Mouse (Mus musculus) brain, adult 2 months (tissue): ENCODE measurements around the gene Vdr.

ENCODE experiments used
- DNase-seq: peaks from one replicate; pipeline ENCODE4 v3.0.0; 2011; ENCODE audit warnings: low read depth, low spot score

Gene Vdr

GRCm38 (mm10) chr15:97910530-97910929, at the start of gene Vdr:
Gene Vdr (minus strand): TSS chr15:97910630.
- no peak for DNase-seq

DNA sequence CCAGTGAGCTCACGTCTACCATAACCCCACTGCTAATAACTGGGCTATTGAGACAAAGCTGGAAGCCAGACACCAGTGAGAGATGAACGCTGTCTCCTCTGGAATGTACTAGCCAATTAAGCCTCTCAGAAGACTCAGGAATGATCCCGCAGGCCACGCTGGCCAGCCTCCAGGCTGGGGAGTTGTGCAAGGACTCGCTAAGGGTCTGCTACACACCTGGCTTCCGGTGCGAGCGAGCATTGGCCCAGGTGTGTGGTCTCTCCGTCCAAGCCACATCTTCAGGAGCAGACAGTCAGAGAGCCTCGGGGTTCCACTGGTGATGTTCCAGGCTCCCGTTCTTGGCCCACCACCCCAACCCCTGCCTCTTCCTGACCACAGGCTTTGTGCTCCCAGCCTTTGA, 46.0 kb upstream of the Vdr start:
- no peak for DNase-seq

DNA sequence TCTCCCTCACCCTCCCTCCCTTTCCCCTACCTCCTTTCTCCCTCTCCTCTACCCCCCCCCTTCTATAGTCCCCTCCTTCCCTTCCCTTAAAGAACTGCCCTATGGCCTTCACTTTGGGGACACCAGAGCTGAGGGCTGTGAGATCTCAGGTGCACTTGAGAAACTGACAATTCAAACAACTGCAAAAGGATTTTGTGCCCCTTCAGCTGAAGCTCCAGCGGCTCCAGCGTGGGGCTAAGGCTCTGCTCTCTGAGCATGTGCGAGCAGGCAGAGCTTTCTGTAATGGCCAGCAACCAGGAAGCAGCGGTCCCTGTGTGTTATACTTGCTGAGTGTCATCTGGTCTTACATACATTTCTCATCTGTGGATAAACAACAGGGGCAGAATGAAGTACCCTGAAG, 45.3 kb upstream of the Vdr start:
- DNase-seq: no peak

- DNase-seq: no peak
Observed at GRCm38 (mm10) chr15:97955286-97955685, 44.9 kb upstream of the Vdr start.

GRCm38 (mm10) chr15:97954671-97955070, 44.2 kb upstream of the Vdr start:
- no peak for DNase-seq

DNA sequence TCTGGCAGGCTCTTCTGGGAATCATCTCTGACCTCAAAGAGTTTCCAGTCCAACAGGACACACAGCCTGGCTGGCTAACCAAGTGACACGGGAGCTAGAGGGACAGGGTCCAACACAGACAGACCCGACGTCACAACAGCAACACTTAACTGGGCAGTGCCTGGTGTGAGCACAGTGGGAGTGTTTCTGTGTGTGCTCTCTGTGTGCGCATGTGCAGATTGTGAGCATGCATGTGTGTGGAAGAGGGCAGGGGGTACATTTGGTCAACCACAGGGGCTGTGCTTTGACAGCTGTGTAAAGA, 42.4 kb upstream of the Vdr start:
- DNase-seq: no peak

DNA sequence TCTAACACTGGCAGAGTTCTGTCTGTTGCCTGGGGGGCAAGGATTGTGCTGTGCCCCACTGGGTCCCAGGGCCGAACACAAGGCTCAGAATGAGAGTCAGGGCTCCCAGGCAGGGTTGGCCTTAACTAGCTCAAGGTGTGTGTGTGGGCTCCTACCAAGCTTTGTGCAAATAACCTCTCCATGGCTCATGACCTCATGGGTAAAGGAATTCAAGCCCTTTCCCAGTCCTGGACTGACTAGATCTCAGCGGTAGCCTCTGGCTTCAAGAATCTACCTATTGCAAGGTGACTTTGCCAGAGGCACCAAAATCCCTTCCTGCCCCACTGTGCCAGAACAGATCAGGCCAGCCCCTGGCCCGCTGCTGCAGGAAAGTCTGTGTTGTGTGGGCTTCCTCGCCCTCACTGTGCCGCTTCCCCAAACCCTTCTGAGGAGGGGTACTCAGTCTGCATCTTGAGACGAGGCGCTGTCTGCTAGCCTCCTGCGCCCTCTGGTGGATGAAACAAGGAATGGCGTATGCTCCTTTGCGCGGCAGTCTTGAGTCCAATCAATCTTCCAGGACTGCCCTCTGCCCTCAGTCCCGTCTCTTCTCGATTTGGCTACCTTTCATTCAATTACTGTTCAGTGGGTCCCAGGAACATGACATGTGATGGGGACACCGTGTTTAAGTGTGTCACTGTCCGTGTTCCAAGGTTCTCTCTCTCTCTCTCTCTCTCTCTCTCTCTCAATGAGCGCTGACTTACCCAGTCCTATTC, 41.9 kb upstream of the Vdr start:
- DNase-seq: peak; percentile 78

GRCm38 (mm10) chr15:97950240-97950639, 39.8 kb upstream of the Vdr start:
- peak; percentile 62 for DNase-seq

DNA sequence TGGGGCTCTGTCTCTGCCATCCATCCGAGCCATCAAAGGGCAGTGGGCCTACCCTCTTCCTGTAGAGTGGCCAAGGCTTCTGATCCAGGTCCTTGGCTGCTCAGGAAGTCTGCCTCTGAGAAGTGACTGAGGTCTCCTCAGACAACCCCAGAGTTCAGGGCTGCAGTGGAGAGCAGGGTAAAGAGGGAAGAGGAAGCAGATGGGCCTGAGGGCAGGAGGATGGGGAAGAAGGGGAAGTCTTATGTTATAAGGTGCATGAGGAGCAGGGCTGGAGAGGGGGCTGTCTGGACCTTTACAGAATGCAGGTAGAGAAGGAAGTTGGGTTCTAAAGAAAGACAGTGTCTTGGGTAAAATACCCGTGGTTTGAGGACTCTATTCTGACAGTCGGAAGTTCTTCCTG, 39.3 kb upstream of the Vdr start:
- no peak for DNase-seq

GRCm38 (mm10) chr15:97948720-97949119, 38.3 kb upstream of the Vdr start:
- no peak for DNase-seq

GRCm38 (mm10) chr15:97945656-97946315, 35.4 kb upstream of the Vdr start:
- DNase-seq: no peak

DNA sequence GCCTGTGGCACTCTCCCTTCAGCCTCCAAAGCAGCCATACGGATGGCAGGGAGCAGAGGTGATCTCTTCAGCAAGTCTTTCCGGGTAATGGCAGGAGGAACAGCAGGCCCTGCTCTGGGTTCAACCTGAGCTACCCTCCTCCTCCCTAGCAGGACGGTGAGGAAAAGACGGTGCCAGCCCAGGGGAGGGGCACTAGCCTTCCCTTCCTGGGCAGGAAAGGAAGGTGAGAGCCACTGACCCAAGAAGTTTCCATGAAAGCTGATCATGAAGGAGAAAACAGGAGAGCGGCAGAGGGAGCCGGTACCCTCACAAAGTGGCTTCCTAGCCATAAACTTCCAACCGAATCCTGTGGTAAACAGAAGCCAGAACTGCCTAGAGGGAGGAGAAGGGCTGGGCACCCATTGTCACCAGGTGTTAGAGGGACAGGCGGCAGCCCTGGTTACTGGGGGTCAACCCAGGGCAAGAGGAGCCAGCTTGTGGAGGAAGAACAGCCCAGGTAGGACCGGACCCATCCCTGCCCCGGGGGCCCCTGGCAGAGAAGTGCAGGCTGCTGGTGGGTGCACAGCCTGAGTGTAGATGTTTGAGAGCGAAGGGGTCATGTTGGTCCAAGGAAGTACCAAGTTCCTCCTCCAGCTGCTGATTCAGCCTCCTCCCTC, 34.6 kb upstream of the Vdr start:
- DNase-seq: no peak

DNA sequence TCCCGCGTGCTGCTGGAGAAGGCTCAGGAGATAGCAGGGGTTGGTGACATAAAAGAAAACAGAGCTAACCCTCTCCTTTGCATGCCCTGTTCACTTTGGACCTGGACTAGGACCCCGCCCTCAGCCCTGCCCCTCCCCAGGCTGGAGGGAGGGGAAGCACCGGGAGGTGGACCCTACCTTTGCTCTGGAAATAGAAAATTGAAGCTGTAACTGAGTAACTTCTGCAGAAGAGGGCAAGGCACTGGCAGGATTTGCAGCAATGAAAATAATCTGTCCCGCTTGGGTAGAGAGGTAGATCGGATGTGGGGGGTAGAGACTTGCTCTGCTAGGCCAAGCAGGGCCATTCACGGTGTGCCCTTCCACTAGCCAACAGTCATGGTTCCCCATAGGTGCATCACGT, 32.9 kb upstream of the Vdr start:
- DNase-seq: no peak

DNA sequence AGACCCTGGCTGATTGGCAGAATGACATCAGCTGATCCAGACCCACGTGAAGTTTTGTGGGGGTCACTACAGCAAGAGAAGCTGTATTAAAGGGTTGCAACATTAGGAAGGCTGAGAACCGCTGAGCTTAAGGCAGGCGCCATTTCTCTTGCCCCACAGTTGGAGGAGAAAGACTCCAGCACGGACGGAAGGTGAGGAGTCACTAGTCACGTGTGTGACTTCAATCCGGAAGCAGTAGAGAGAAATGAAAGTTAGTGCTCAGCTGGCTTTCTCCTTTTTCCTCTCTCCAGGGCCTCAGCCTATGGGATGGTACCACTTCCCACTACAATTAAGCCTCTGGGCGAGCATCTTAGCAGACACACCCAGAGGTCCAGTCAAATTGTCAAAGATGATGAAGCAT, 32.1 kb upstream of the Vdr start:
- no peak for DNase-seq

GRCm38 (mm10) chr15:97941306-97941705, 30.9 kb upstream of the Vdr start:
- DNase-seq: no peak

DNA sequence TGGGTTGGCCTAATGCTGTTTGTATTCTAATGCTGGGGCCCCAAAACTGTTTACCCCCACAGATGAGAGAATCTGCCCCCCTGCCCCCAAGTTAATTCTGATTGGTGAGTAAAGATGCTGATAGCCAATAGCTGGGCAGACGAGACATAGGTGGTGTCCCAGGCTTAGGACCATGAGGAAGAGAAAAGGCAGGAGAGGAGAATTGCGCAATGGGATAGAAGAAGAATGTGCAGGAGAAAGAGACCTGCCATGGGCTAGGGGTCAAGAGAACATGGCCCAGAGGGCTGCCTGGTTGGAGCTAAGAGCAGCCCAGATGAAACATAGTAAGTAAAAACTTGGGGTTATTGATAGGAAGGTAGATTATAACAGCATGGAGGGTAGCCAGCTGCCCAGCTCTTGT, 29.7 kb upstream of the Vdr start:
- no peak for DNase-seq

DNA sequence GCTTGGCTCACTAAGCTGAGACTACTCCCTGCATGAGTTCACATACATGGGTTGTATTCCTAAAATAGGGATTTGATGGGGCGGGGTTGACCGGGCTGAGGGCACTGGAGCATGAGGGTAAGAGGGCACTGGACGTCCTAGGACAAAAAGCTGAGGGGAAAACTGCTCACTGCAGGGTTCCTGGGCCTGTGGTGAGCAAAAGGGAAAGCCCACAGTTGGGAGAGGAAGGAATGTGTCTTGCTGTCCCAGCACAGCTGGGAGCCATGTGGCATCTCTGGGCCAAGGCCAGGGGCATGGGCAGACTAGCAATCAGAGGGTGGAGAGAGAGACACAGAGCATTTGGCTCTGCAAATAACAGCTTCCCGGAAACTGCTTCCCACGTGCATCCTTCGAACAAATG, 28.1 kb upstream of the Vdr start:
- peak; percentile 30 for DNase-seq

DNA sequence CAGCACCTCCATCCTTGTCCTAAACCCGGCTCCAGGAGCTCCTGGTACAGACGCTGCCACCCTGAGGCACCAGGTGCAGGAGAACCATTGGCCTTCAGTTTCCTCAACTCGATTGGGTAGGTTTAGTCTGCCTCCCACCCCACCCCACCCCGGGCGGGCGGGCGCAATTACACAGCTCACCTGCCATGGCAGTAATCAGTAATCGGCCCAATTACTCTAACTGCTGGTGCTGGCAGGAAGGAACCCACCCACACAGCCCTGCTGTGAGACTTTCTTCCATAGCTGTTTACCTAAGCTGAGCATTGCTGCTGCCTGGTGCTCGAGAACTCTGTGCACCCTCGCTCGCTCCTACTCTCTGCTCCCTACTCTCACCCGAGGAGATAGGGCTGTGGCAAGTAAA, 22.0 kb upstream of the Vdr start:
- peak; percentile 54 for DNase-seq

GRCm38 (mm10) chr15:97929259-97929824, 18.9 kb upstream of the Vdr start:
- no peak for DNase-seq

DNA sequence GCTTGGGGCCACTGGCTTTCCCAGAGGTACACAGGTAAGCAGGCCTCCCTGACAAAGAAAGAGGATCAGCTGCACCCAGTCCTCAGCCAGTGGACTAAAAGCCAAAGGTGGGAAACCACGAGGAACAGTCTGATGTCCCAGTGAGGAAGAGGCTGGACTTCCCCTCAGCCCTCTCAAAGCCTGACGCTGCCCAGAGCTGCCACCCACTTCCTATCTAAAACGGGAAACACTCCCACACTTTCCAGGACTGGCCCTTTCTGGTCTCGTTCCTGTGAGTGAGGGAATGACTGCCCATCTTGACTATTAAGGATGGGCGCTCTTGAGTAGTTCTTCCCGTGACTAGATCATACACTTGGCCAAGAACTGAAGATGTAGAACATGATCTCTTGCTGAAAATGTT, 17.4 kb upstream of the Vdr start:
- DNase-seq: peak; percentile 15

DNA sequence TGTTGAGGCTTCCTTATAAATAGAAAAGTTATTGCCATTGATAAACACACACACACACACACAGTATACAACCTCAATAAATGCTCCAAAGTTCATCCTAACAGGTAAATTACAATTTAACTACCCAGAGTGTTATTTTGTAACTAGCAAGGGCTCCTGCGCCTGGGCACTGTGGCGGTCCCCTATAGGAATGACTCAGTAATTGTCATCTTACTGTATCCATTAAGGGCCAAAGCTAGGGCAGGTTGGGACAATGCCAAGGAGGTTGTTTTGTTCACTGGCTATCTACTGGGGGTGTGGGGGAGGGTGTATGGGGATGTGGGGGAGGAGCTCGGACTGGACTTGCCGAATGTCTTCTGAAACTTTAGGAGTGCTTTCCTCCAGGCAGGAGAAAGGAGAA, 16.6 kb upstream of the Vdr start:
- no peak for DNase-seq

DNA sequence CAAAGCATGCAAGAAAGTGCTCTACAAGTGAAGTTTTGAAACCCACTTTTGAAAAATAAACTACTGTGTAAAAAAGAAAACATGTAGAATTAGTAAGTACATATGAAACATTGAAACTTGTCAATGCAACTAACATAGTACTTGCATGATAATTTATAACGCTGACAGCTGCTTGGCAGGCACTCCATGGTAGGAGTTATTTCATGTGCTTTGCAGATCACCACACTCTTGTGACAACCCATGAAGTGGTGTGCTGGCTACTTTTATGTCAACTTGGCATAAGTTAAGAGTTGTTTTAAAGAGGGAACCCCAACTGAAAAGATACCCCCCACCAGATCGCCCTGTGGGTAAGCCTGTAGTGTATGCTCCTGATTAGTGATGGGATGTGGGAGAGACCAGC, 12.0 kb upstream of the Vdr start:
- DNase-seq: no peak

GRCm38 (mm10) chr15:97921796-97922195, 11.4 kb upstream of the Vdr start:
- no peak for DNase-seq
